Mouse (Mus musculus) cortical plate, adult 2 months (tissue): ENCODE measurements at regions not wholly inside any gene's neighbourhood (a gene's known extent, or its start where the extent isn't known, plus 50 kb on each side); places are given as distances from the start of the nearest gene placed in this dataset.

Experiments used
- H3K27ac ChIP-seq: fragments of 200-500 bp; 2 replicates; pipeline ENCODE4 v1.5.1; 2012; ENCODE audit warnings: low read length, control low read depth, inconsistent platforms; ENCODE audit not compliant: insufficient read depth
- H3K4me1 ChIP-seq: fragments of 200-500 bp; 2 replicates; pipeline ENCODE4 v1.6.1; 2011; ENCODE audit warnings: low read length; ENCODE audit not compliant: control insufficient read depth, insufficient read depth
- H3K4me3 ChIP-seq: fragments of 200-500 bp; 2 replicates; pipeline ENCODE4 v1.5.1; 2011; ENCODE audit warnings: mild to moderate bottlenecking, low read length, control low read depth; ENCODE audit not compliant: insufficient read depth
- CTCF ChIP-seq: fragments of 200-500 bp; IDR thresholded peaks from 2 replicates; pipeline ENCODE4 v1.5.1; 2011; ENCODE audit warnings: mild to moderate bottlenecking, control low read depth, low read length; ENCODE audit not compliant: insufficient read depth; ENCODE audit errors: extremely low read depth
- POLR2A ChIP-seq: fragments of 200-500 bp; IDR thresholded peaks from 2 replicates; pipeline ENCODE4 v1.6.1; 2011; ENCODE audit warnings: mild to moderate bottlenecking, low read length, control low read depth; ENCODE audit not compliant: insufficient read depth; ENCODE audit errors: extremely low read depth

DNA sequence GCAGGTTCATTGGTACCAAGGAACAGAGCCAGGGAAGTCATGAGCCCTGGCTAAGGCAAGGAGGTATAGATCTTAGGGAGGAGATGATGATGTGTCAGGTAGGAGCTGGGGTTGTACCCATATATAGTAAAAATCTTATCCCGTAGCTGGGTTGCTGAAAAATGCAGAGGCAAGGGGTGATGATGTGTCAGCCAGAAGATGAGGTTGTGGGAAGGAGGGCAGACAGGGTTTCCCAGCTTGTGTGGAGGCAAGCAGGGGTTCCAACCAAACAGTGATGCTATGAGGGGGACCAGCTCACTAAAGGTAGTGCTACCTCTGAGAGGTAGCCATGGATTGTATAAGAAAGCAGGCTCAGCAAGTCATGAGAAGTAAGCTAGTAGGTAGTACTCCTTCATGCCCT is 90.5 kb upstream of the N4bp1 start:
- TF ChIP-seq POLR2A (no peak), CTCF (no peak)
- H3K27ac ChIP-seq = no peak overlapping the region
- no peak overlapping the region for H3K4me3 ChIP-seq
- H3K4me1 ChIP-seq = no peaks in the 10 kb centered on the region

DNA sequence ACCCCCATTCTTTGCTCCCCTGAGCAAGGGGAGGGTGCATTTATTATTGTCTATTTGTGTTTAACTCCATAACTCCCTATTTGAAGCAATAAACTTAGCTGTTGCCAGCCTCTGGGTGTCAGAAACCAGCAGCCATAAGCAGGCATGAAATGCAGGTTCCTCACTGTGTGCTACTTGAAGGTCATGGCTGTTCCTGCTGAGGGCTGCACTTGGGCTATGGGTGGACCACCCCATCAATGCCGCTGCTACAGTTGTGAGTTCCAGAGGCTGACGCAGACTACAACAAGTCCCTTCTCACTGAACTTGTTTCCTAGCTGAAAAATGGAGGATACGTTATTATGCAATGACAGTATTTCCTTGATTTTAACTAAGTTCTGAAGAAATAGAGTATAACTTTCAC is 86.7 kb upstream of the N4bp1 start:
- Histone ChIP-seq H3K4me1 (no peaks in the 10 kb centered on the region), H3K4me3 (no peak overlapping the region), H3K27ac (no peak overlapping the region)
- TF ChIP-seq CTCF (no peak), POLR2A (no peak)

DNA sequence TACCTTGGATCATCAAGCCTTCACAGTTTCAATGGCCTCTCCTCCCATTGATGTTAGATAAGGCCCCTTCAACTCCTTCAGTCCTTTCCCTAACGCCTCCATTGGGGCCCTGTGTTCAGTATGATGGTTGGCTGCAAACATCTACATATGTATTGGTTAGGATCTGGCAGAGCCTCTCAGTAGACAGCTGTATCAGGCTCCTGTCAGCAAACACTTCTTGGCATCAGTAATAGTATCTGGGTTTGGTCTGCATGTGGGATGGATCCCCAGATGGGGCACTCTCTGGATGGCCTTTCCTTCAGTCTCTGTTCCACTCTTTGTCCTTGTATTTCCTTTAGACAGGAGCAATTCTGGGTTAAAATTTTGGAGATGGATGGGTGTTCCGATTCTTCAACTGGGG is 84.0 kb upstream of the N4bp1 start:
- no peak overlapping the region for H3K27ac ChIP-seq
- TF ChIP-seq CTCF = no peak
- TF ChIP-seq POLR2A = no peak
- H3K4me3 ChIP-seq = no peak overlapping the region
- no peaks in the 10 kb centered on the region for H3K4me1 ChIP-seq

DNA sequence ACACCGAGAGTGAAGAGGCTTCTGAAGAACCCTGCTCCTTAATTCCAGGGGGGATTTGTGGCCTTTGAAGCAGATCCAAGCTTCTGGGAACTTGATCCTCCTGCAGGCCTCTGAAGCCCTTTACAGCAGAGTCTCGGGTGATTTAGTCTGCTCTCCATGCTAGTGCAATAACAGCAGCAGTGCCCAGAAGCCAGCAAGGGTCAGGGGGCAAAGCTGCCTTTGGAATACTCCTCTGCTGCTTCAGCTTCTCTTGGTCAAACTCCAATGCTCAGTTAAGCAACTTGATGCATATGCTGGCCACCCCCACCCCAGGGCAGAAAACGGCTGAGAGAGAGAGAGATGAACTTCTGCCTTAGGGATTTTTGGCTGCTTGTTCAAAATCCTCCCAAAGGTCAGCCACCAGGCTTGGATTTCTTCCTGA is 82.8 kb upstream of the N4bp1 start:
- no peak for TF ChIP-seq CTCF
- TF ChIP-seq POLR2A = no peak
- no peak overlapping the region for H3K4me3 ChIP-seq

DNA sequence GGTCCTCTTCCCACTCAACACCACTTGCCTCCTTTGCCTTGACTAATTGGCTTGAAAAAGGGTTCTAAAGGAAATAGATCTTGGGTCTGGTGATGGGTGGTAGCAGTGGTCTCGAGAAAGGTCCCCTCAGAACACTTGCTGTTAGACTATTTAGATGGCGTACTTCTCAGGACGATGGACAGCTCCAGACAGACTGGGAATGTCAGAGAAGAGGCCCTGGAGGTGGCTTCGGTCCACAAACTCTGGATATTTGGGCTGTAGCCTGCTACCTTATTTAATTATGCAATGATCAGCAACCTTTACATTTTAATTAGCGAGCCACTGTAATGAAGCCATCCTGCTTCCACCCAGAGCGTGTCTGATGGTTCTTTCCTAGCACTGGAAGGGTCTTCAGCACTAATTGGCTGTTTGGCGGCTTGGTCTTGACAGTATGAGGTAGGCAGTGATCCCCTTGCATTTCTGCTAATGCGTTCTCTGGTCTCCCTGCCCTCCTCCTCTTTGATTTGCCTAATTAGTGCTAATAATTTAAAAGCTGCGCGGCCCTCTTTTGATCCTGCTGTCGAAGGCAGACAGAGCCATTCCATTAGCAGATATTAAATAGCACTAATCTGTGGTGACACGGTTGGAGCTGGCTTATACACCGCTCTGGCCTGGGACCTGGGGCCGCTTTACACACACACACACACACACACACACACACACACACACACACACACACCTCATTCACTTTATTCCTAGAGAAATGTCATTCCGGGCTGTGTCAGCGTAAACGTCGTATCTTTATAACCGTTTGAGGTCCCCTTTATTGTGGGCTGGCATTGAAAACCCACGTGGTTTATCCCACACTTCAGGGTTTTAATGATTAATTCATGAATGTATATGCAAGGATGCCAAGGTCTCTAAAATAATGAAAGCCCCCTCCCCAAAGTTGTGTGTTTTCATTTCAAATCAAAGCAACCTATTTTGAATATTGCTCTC is 76.4 kb upstream of the N4bp1 start:
- H3K27ac ChIP-seq = no peak overlapping the region
- TF ChIP-seq POLR2A (no peak), CTCF (no peak)

More for the DNA sequence above, 82.8 kb upstream of the N4bp1 start:
- Histone ChIP-seq H3K27ac (no peak overlapping the region), H3K4me1 (no peaks in the 10 kb centered on the region)

More for the DNA sequence above, 76.4 kb upstream of the N4bp1 start:
- no peaks in the 10 kb centered on the region for H3K4me1 ChIP-seq
- H3K4me3 ChIP-seq = no peak overlapping the region
